Comparison of ENCODE assay signal across 8 mouse cellular contexts in the genomic region with DNA sequence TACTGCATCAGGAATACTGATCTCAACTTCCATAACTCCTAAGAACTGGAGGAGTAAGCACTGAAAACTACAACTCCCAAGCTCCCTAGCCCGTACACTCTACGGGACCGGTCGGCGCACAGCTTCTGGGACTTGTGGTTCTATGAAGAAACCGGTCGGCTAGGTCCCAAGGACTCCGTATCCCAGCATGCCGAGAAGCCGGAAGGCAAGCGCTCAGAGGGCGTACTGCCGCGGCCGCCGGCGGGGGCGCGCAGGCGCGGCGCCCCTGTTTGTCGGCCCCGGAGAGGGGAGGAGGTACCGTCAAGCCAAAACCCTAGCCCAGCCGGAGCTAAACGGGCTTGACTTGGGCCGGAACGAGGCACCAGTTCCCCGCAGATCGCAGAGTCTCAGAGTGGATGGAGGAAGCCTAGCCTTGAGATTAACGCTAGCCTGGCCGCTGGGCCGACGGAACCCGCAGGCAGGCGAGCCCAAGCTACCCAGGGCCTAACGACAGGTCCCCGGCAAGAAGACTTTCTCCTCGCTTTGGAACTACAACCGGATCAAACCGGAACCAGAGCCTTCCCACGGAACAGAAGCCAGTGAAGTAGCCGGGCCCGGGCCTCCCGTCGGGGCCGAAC. TPM values are rescaled to one million over a fixed set of nuclear protein-coding genes. Genes with fewer than 3 reads are reported as not detected.
DNase-seq lines count a peak whose midpoint lies in the region; ATAC-seq and TF ChIP-seq lines count a peak whose summit lies in the region.

Gene Tmem115 (plus strand): TSS at position 155 of the 617 bp plus-strand sequence.

- H3K9ac ChIP-seq in ES-Bruce4 (ENCODE audit: low read depth, poor library complexity, severe bottlenecking): peak within 1 kb of the TSS; percentile 55
- peak within 1 kb of the TSS; percentile 94 for H3K9ac ChIP-seq in forebrain, embryonic 13.5 days
- H3K9ac ChIP-seq in neural tube, embryonic 15.5 days (replicated peaks): peak within 1 kb of the TSS; percentile 86

- no peaks in the 10 kb centered on the region for H3K9me3 ChIP-seq in ES-Bruce4 (replicated peaks; ENCODE audit: control insufficient read depth, insufficient read depth, low read length, poor library complexity, severe bottlenecking)
- H3K9me3 ChIP-seq in forebrain, embryonic 13.5 days (replicated peaks): no peaks in the 10 kb centered on the region
- no peaks in the 10 kb centered on the region for H3K9me3 ChIP-seq in neural tube, embryonic 15.5 days (replicated peaks)

- peak within 1 kb of the TSS; percentile 85 for H3K4me3 ChIP-seq in ES-Bruce4 (ENCODE audit: low read depth, low read length)
- H3K4me3 ChIP-seq in forebrain, embryonic 13.5 days: peak within 1 kb of the TSS; percentile 94
- peak within 1 kb of the TSS; percentile 89 for H3K4me3 ChIP-seq in neural tube, embryonic 15.5 days (replicated peaks)

- ATAC-seq in cerebellum, adult (ENCODE audit: insufficient number of reproducible peaks, low FRiP score, low TSS enrichment): peak; percentile 96
- peak; percentile 99 for ATAC-seq in forebrain, embryonic 13.5 days
- peak; percentile 97 for ATAC-seq in neural tube, embryonic 15.5 days (ENCODE audit: low FRiP score)

- H3K4me2 ChIP-seq in forebrain, embryonic 13.5 days: peak within 1 kb of the TSS; percentile 99
- H3K4me2 ChIP-seq in neural tube, embryonic 15.5 days: peak within 1 kb of the TSS; percentile 95

- under 1% methylated on average over 48 of the region's 48 CpGs for WGBS in forebrain, embryonic 13.5 days
- under 1% methylated on average over 48 of the region's 48 CpGs for WGBS in neural tube, embryonic 15.5 days

- H3K36me3 ChIP-seq in ES-Bruce4 (ENCODE audit: control insufficient read depth, insufficient read depth, low read length, poor library complexity, severe bottlenecking): peaks cover 9% of the 10 kb centered on the region
- H3K36me3 ChIP-seq in forebrain, embryonic 13.5 days (ENCODE audit: poor library complexity, severe bottlenecking): peaks cover 16% of the 10 kb centered on the region
- H3K36me3 ChIP-seq in neural tube, embryonic 15.5 days: peaks cover 14% of the 10 kb centered on the region

- intact Hi-C loops in heart, postnatal 10 days (cut with DNase I): no loop called here

- no peak within 1 kb of the TSS; the same call in 1 of the 2 replicates for H3K27ac ChIP-seq in ES-Bruce4 (ENCODE audit: insufficient read depth, low read length)
- H3K27ac ChIP-seq in forebrain, embryonic 13.5 days: peak within 1 kb of the TSS; percentile 44
- H3K27ac ChIP-seq in neural tube, embryonic 15.5 days (replicated peaks): peak within 1 kb of the TSS; percentile 80

- TF ChIP-seq POLR2A in ES-Bruce4 (IDR thresholded peaks at IDR 0.05; ENCODE audit: insufficient read depth, low read length): no peak

- H3K4me1 ChIP-seq in ES-Bruce4 (ENCODE audit: control insufficient read depth, insufficient read depth, low read length): no peaks in the 10 kb centered on the region
- H3K4me1 ChIP-seq in forebrain, embryonic 13.5 days: peaks cover 36% of the 10 kb centered on the region
- peaks cover 42% of the 10 kb centered on the region for H3K4me1 ChIP-seq in neural tube, embryonic 15.5 days

- no peak for TF ChIP-seq EP300 in ES-Bruce4 (IDR thresholded peaks at IDR 0.05; ENCODE audit: insufficient read depth, low read depth, low read length)

- no peaks in the 10 kb centered on the region for H3K27me3 ChIP-seq in ES-Bruce4 (ENCODE audit: control insufficient read depth, insufficient read depth, low read length, poor library complexity, severe bottlenecking)
- H3K27me3 ChIP-seq in forebrain, embryonic 13.5 days: 0 out of 2 replicates have a peak, but pooled peaks cover 6% of the 10 kb centered on the region
- H3K27me3 ChIP-seq in neural tube, embryonic 15.5 days (replicated peaks): no peaks in the 10 kb centered on the region

- DNase-seq in heart, postnatal 10 days: peak; percentile 95
- peak; percentile 95 for DNase-seq in layer of hippocampus, adult 11-12 months (ENCODE audit: low spot score)
- peak; percentile 96 to 97 for DNase-seq in lung, adult 18-20 months
- peak; percentile 96 for DNase-seq in testis, postnatal 14 days (ENCODE audit: low spot score)

- no peak for TF ChIP-seq CTCF in ES-Bruce4 (IDR thresholded peaks at IDR 0.05; ENCODE audit: low read depth, low read length)

RNA-seq across cellular contexts. Expression of gene Tmem115, which starts in this region (rescaled TPM):
- 10.7 and 11.6 TPM in 2 replicates for polyA plus RNA-seq in ES-Bruce4 (2011; ENCODE audit: insufficient read depth, insufficient read length, low read depth, missing spikeins)
- 36.9 TPM in 2 replicates for polyA plus RNA-seq in forebrain, embryonic 13.5 days (2015; fragmentation: Nextera tagmentation; extraction: Ambion mirVana)
- 10 to 100 TPM; 25.0 to 26.5 TPM for total RNA-seq in heart, postnatal 10 days (2021)
- polyA plus RNA-seq in neural tube, embryonic 15.5 days (2015; fragmentation: Nextera tagmentation; extraction: Ambion mirVana): 45.7 and 46.1 TPM in 2 replicates
